Mouse (Mus musculus): ENCODE measurements at regions not wholly inside any gene's neighbourhood (a gene's known extent, or its start where the extent isn't known, plus 50 kb on each side); places are given as distances from the start of the nearest gene placed in this dataset.
"Not testable (repeated sequence)": the region's sequence is repeated elsewhere in the genome, so short reads cannot be mapped to it uniquely, and the experiment has no call there.

DNA sequence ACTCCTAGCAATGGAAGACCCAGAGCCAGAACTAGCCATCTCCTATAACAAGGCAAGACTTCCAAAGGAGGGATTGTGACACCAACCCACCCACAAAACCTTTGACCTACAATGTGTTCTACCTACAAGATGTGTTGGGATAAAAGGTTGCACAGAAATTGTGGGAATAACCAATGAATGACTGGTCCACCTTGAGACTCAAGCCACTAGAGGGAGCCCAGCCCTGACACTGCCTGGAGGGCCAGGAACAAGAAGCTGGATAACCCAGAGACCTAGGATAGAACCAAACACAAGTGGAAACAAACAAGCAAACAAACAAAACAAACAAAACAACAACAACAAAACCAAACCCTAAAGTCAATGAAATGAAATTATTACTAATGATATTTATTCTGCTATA lies 288.8 kb downstream of the Dchs2 start:
- peak in 1 of 2 experiments; percentile 1 for DNase-seq (ENCODE audit: low spot score in 2 of 2)

DNA sequence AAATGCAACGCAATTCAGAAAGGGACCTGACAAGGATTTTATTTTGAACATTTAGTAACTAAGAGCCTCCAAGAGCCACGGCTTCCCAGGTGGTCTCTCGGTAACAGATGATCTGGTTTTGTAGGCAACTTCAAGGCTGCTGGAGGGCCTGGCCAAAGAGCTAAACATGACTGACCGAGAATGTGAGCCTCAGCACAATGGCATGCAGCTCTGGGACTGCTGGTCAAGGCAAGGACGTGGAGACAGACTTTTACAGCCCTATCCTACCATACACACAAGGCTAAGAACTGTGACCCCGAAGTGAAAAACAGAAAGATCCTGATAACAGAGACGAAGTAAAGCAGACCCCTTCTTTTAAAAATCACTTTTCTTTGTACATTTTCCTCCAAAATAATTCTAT lies 296.5 kb downstream of the Dchs2 start:
- no peak for DNase-seq (ENCODE audit: low spot score in 2 of 2)

DNA sequence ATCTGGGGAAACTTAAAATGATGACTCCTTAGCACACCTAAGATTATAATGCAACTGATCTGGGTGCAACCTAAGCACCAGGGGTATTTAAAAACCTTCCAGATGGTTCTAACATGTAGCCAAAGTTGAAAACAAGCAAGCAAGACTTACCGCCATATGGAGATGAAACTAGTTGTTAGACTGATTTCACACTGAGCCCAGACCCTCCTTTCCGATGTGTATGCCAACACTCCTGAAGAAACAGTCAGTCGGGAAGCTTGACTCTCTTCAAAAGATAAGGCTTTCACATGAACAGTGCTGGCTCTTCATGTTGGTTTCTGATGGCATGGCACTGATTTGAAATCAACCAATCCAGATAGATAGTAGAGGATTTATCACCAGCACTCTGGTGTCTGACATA lies 301.6 kb downstream of the Dchs2 start:
- no peak for DNase-seq (ENCODE audit: low spot score in 2 of 2)

DNA sequence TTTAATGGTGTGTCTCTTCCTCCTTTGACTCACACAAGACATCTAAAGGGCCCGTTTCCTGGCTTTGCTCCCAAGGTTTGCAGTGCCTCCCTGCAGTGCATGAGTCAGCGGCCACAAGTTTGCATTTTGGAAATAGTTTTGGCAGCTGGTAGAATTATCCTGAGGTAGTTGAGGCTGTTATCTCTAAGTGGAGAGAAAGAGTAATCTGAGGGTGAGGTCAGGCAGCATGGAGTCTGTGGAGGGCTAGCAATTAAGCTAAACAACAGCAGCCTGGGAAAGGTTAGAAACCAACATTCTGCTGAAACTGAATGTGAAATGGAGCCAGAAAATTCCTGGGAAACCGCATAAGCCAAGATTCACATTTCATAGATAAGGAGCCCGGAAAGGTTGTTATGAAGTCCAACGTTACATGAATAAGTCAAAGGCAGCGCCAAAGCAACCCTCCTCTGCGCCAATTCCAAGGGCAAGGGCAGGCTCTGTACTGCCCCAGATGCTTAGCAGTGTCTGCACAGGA lies 318.5 kb downstream of the Dchs2 start:
- DNase-seq (ENCODE audit: low spot score in 2 of 2), result no peak

DNA sequence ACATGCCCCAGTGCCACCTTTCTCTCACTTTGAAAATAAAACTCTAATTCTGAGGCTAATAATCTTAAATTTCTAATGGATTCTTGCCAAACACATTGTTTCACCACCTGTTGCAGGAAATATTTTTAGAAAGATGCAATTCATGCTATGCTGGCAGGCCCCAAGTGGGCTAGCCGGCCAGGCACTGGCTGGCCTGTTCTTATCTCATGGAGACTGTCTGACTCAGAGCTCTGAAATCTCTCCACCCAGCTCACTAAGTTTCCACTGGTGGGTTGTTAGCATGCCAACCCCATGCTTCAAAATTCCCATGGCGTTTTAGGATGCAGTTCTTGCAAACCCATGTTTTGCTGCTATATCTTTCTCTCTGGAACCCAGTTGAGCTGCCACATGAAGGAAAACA lies 315.5 kb upstream of the Sfrp2 start:
- no peak for DNase-seq (ENCODE audit: low spot score in 2 of 2)

DNA sequence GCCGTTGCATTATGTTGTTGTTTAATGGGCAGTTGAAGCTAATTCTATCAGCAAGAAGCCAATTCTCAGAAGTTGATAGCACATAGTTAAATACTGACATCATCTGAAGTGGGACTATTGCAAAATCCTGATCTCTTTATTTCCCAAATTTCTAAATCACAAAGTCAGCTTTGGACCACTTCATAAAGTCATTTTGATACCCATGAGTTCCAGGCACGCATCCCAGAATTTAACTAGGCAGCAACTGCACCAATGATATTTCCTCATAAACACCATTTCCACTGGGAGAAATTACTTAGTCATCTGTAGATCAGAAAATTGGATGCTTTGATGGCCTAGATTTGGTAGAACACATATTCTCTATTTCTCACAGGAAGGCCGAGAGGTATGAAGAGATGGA lies 314.8 kb upstream of the Sfrp2 start:
- DNase-seq (ENCODE audit: low spot score in 2 of 2), result peak in 1 of 2 experiments; percentile 7

DNA sequence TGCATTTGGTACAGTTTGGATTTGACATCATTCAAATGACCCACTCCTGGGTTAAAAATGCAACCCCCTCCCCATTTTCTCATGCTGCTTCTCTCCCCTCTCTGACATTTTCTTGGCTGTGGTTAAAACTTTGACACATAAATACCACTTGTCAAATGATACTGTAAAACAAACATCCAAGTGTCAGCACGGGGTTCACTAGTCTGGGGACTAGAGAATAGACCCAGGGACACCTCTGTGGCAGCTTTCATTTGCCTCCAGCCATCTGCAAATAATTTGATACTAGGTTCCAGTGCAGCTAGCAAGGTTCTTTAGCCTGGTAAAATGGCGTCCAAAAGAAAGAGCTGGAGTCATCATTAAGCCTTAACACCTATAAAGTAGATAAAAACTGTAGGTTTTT lies 312.7 kb upstream of the Sfrp2 start:
- no peak for DNase-seq (ENCODE audit: low spot score in 2 of 2)

DNA sequence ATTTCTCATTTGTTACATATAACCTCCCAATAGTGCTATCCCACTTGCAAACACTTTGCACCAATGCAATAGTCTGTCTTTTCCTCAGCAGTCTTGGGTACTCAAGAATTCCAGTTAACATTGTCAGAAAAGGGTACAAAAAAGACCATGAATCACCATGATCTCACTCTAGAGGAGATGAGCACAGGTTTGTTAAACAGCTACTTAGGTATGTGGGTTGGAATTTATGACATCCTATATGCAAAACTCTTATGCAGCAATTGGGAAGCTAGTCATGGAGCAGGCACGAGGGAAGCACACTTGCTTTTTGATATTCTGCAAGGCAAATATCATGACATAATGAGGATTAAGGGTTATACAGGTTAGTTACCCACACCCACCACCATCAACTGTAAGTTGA lies 307.7 kb upstream of the Sfrp2 start:
- DNase-seq (ENCODE audit: low spot score in 2 of 2), result no peak

DNA sequence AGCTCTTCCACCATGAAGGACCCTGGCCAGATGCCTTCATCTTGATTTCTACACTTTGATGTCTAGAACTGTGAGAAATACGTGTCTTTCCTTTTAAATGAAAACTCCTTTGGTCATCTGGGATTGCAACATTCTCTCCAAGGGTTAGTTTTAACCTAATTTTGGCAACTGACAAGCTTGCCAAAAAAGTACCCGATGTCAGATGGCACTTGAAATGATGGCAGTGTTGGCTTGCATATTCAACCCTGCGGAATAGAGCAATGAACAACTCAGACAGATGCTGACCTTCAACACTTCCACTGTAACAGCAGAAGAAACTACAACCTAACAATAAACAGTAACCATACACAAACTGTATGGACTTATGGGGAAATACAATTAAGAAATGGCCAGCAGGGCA lies 286.9 kb upstream of the Sfrp2 start:
- no peak for DNase-seq (ENCODE audit: low spot score in 2 of 2)

DNA sequence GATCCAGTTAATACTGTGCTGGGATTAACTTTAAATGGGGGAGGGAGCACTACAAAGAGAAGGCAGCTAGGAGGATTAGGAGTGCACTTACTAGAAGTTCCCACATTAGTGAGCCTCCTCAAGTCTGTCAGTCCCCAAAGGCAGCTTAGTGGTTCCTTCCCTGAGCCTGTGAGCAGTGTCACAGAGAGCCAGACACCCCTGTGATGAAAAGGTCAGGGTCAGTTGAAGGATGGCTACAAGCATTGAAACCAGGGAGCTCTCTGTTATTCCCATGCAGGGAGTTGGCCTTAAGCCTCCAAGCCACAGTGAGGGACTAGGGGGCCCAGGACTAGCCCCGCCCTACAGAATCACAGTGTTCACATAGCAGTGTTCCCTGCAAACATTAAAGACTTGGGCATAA lies 285.9 kb upstream of the Sfrp2 start:
- DNase-seq (ENCODE audit: low spot score in 2 of 2), result no peak

DNA sequence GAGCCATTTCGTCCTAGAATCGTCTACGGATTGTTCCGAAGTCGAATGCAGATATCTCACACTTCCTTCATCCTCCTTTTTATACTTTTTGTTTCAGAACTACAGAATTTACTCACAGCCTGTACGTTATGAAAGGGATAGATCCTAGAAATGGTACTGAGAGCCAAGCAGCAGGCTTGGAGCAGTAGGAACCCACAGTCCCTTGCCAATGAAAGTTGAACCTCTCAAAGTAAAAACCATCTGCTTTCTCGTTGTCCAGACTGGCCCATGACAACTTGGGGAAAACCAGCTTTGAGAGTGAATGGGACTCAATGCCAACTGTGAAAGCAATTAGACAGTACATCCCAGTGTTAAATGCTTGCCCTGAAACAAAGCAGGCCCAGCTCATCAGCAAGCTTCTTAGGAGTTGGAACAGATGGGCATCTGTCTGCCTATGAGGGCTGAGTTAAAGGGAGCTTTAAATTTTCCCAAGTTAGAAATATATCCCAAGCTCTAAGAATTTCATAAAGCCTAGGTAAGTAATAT lies 279.9 kb upstream of the Sfrp2 start:
- peak; percentile 5 to 34 for DNase-seq (ENCODE audit: low spot score in 2 of 2)

DNA sequence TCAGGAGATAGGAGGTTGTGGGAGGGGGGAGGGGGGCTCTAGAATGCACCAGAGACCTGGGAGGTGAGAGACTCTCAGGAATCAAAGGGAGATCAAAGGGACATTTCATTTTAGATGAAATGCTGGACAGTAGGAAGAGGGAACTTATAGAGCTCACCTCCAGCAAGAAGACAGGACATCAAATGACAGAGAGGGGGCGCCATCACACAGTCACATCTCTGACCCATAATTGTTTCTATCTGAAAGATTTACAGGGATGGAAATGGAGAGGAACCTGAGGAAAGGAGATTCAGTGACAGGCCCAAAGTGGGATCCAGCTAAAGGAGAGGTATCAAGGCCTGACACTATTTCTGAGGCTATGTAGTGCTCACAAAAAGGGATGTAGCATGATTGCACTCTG lies 270.5 kb upstream of the Sfrp2 start:
- DNase-seq (ENCODE audit: low spot score in 2 of 2), result peak in 1 of 2 experiments; percentile 7

DNA sequence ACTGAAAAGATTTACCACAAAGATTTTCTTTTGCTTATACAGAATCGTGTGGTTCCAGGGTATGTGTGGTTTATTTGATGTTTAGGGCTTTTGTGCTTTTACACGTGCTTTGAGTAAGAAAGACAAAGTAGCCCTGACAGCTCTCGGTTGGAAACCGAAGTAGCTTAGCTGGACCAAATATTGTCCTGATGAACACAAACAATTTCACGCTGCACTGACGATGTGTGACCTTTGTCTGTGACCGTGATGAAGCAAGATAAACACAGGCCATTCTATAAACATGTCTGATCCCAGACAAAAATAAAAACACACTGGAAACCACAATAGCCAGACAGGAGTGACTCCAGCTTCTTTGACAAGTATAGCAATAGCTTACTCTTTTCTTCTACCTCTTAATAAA lies 262.2 kb upstream of the Sfrp2 start:
- no peak for DNase-seq (ENCODE audit: low spot score in 2 of 2)

DNA sequence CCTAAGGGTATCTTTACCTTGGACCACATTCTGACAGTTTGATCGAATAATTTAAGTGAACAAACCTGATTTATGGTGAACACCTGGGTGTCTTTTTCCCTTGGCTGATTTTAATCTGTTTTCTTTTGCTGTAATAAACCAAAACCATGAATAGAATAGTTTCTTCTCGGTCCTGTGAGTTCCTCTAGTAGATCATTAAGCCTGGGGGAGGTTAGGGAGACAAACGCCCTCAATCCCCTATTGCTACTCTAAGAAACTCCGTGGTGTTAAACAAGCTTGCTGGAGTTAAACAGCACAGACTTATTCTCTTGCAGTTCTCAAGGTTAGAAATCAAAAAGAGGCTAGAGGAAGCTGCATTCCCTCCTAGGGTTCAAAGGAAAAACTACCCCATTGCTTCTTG lies 249.5 kb upstream of the Sfrp2 start:
- DNase-seq (ENCODE audit: low spot score in 2 of 2), result no peak

DNA sequence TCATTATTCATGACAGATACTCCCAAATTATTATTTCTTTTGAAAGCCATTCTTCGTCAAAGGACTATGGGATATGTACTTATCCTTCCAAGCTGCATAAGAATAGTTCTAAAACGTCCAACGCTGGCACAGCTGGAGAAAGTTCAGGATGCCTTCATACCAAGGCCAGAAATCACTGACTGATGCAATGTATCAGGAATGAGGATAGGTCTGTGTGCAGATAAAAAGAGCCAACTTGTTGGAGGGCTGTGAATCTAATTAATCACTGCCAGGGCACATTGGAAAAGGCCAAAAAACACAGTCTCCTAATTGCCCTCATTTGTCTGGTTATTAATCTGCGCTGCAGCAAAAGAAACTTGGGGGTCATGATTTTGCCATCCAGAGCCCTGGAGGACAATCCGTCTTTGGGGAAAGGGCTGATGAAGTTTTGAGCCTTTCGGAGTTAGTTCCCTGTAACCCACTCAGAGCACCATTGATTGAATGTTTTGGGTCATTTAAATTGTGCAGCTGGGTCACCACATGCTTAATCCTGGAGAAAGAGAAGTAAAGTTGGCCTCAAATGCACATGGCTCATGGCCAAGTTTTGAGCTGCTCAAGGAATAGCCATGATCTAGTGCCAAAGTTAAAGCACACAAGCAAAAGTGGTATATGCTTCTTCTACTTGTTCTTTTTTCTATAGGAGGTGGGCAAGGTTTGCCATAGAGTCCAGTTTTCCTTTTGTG lies 248.0 kb upstream of the Sfrp2 start:
- DNase-seq (ENCODE audit: low spot score in 2 of 2), result no peak

DNA sequence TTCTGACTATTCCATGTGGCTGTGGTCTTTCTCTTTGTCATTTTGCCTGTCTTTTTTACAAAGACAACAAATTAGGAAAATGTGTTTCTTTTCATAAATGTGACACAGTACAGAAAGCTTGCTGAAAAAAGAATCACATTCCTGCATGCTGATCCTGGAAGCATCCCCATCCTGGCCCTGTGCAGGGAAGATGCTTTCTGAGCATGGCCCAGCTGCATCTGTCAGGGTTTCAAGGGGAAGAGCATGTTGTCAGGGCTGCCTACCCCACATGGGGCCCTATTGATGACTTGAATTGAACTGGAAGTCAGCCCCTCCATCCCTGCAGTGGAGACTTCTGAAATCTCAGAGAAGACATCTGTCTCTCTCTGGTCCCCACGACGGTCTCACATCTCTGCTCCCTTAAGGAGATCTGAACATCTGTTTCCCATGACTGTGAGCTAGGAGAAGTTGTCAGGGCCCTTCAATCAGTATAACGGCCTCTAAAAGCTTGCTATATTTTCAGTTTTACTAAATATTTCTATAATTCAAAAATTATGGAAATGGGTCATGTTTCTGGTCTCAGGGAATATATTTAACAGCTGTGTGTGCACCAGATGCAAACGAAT lies 235.8 kb upstream of the Sfrp2 start:
- DNase-seq (ENCODE audit: low spot score in 2 of 2), result no peak

DNA sequence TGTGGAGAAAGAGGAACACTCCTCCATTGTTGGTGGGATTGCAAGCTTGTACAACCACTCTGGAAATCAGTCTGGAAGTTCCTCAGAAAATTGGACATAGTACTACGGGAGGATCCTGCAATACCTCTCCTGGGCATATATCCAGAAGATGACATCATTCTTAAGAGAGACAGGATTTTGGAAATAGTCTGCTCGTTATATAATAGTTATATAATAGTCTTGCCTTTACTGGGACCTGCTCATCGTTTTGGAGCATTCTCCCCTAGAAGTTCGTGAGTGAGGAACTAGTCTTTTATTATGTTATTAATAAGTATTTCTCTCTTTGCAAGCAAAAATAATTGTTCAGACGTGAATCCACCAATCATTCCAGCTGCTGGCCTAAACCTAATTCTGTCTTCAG lies 229.5 kb upstream of the Sfrp2 start:
- not testable (repeated sequence) for DNase-seq (ENCODE audit: low spot score in 2 of 2)

DNA sequence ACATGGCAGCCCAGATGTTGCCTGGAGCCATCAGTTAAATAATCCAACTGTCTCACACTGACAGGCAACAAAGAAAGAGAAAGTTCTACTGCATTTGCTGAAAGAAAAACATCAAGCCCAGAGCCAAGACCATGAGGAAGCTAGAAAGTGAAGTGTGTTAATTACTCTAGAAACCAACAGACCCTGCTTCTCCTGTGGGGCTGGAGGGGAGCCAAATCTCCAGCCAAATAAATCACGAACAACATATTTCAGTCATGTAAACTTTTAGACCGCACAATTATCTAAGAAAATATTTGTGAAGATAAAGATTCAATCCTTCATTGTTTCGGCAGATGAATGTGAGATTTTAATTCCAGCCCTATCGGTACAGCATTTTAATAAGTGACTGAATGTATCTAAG lies 228.9 kb upstream of the Sfrp2 start:
- DNase-seq (ENCODE audit: low spot score in 2 of 2), result no peak

DNA sequence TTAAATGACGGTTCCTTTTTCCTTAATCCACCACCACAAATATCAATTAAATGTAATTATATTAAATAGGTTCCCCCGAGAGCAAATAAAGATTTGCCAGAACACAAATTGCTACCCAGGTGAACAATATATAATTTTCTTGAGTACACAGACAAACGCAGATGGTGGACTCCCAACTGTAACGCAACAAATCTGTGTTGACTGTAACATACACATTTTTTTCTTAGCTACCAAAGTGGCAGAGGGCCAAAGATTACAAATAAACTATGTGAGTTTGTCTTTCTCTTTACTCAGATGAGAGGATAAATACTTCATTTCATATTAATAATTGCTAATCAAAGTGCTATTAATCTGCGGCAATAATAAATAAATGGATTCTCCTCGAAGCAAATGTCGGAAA lies 228.4 kb upstream of the Sfrp2 start:
- no peak for DNase-seq (ENCODE audit: low spot score in 2 of 2)

DNA sequence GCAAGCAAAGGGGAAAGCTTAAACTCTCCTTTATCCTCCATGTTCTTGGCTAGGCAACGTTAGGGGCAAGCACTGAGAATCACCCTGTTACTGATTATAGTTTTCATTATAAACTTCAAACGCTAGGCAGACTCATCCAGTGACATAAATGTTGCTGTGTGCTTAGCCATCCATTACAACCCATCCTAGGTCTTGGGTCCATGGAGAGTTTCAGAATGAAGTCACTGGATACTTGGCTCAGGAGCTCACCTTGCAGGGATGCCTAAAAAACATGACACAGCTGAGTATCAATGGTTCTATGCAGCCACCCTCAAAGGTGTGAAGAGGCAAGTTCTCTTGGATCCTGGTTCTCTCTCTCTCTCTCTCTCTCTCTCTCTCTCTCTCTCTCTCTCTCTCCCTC lies 227.2 kb upstream of the Sfrp2 start:
- no peak for DNase-seq (ENCODE audit: low spot score in 2 of 2)

DNA sequence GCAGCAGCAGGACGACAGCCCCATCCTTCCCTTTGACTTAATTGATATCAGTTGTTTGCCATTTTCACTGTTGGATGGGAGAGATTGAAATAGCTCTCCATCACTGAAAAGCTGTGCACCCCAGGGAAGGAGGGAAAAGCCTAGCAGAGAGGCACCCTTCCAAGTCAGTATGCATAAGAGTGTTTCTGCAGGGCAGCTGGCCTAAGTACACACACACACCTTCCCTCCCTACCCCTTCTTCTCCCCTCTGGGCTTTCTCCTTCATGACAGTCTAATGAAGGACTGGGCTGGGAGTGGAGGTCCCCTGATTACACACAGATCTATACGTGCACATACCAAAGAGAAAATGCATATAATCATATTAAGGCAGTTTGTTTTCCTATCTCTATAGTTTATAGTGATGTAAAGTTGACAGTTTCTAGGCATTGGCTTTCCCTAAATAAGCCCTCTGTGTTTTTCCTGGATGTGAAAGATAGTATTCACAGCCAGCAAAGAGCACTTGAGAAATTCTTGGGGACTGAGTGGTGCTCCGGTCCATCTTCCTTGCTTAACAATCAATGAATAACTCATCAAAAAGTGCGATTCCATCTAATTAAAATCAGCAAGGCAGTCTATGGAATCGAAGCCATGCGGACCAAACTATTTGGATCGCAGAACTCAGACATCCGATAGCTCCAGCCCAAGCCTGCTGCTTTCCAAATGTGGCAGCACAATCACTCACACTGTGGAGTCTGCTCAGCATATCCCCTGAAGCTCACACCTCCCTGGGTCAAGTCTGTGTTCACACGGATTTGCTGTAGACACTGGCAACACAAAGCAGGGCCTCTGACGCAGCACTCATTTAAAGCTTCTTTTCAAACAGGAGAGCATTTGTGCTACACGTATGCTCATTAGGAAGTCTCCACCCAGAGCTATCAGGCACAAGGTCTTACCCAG lies 224.9 kb upstream of the Sfrp2 start:
- no peak for DNase-seq (ENCODE audit: low spot score in 2 of 2)
